Mouse (Mus musculus) bone marrow macrophage, adult 2 months (primary cell): Measurements from ENCODE around the gene Gm17334. TPM values are rescaled to one million over a fixed set of nuclear protein-coding genes. Genes with fewer than 3 reads are reported as not detected.
A peak's percentile ranks its signal among the peaks of the same experiment; 100 is the strongest.

Experiments
- H3K27ac ChIP-seq: 2 replicates; pipeline ENCODE4 v1.5.1; 2012; ENCODE audit warnings: low read depth, low read length; ENCODE audit not compliant: insufficient read depth
- H3K4me1 ChIP-seq: 2 replicates; pipeline ENCODE4 v1.6.1; 2012; ENCODE audit warnings: low read length; ENCODE audit not compliant: control insufficient read depth, insufficient read depth
- H3K4me3 ChIP-seq: 2 replicates; pipeline ENCODE4 v1.5.1; 2012; ENCODE audit warnings: mild to moderate bottlenecking, low read length, moderate library complexity; ENCODE audit not compliant: insufficient read depth
- CTCF ChIP-seq: IDR thresholded peaks from 2 replicates; pipeline ENCODE4 v1.5.1; 2012; ENCODE audit warnings: low read depth, mild to moderate bottlenecking, low read length, moderate library complexity
- POLR2A ChIP-seq: IDR thresholded peaks from 2 replicates; pipeline ENCODE4 v1.6.1; 2012; ENCODE audit warnings: mild to moderate bottlenecking, low read depth, low read length, borderline replicate concordance
- polyA plus RNA-seq: library from polyadenylated mRNA; stranded (reverse); fragments of >200 nt; gene quantifications from 2 replicates; pipeline ENCODE4 v1.2.4, GENCODE M21; 2012; ENCODE audit not compliant: missing spikeins, insufficient read depth, insufficient read length

Gene Gm17334
- polyA plus RNA-seq, 1 experiment = not detected

DNA sequence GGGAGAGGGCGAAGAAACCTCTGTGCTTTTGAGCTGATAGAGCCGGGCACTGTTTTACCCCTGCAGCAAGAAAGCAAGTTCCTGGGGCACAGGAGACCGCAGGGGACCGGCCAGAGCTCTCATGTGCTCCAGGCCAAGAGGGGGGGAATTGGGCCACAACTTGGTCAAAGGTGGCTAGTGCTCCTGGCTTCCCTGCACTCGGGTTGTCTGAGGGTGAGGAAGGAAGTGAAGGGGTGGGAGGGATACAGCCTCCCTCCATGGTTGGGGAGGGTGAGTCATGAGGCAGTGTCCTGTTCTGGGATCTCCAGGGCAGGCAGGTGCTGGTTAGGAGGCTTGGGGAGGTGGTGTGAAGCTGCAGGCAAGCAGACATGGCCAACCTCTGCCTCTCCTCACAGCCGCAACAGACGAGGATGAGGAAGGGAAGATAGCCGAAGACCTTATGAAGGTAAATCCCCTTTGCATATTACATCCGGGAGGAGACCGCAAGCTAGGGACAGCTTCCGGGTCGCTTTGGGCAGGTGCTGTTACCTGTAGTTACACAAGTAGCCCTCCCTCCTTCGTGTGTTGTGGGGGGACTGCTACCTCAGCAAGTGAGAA is 1.8 kb upstream of the Gm17334 start:
- H3K4me3 ChIP-seq = no peak overlapping the region
- TF ChIP-seq POLR2A = no peak
- no peak for TF ChIP-seq CTCF

DNA sequence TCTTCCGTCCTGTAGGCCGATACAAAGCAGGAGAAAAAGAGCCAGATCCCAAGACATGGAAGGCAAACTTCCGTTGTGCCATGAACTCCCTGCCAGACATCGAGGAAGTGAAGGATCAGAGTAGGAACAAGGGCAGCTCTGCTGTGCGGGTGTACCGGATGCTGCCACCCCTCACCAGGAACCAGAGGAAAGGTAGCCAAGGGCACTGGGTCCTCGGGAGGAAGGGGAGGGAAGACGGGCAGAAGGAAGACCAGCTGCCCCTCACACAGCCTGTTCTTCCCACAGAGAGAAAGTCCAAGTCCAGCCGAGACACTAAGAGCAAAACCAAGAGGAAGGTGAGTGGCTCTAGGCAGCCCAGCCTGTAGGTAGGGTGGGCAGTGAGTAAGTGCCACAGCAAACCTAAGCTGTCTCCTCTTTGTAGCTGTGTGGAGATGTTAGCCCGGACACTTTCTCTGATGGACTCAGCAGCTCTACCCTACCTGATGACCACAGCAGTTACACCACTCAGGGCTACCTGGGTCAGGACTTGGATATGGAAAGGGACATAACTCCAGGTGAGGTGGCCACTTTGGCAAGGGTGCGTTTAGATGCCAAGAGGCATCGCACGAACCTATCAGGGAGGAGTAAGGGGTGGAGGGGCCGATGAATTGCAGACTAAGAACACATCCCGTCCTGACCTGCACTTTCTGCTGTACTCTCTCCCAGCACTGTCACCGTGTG is 814 bp upstream of the Gm17334 start:
- no peak overlapping the region for H3K4me3 ChIP-seq
- TF ChIP-seq POLR2A (no peak), CTCF (no peak)
- H3K4me1 ChIP-seq = peaks cover 48% of the 10 kb centered on the region
- no peak overlapping the region for H3K27ac ChIP-seq

More for the DNA sequence above, 1.8 kb upstream of the Gm17334 start:
- Histone ChIP-seq H3K27ac (no peak overlapping the region), H3K4me1 (peaks cover 46% of the 10 kb centered on the region)

DNA sequence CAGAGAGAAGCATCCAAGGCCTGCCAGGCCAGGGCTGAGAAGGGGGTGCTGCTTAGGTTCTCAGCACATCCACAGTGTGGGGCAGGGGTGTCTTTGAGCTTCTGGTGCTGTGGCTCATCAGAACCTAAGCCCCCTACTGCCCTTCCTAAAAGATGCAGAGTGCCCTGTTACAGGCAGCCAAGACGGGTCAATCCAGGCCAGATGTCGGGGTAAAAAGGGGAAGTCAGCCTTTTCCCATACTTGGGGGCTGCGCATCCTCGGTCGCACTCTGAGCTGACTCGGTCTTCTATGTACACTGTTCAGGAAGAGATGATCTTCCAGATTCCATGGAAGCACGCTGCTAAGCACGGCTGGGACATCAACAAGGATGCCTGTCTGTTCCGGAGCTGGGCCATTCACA is 451 bp downstream of the Gm17334 start:
- peak overlapping the region; percentile 34 for H3K4me3 ChIP-seq
- H3K27ac ChIP-seq = peak overlapping the region; percentile 5; the same call in 1 of the 2 replicates
- peaks cover 48% of the 10 kb centered on the region for H3K4me1 ChIP-seq
- TF ChIP-seq POLR2A = no peak
- TF ChIP-seq CTCF = no peak

DNA sequence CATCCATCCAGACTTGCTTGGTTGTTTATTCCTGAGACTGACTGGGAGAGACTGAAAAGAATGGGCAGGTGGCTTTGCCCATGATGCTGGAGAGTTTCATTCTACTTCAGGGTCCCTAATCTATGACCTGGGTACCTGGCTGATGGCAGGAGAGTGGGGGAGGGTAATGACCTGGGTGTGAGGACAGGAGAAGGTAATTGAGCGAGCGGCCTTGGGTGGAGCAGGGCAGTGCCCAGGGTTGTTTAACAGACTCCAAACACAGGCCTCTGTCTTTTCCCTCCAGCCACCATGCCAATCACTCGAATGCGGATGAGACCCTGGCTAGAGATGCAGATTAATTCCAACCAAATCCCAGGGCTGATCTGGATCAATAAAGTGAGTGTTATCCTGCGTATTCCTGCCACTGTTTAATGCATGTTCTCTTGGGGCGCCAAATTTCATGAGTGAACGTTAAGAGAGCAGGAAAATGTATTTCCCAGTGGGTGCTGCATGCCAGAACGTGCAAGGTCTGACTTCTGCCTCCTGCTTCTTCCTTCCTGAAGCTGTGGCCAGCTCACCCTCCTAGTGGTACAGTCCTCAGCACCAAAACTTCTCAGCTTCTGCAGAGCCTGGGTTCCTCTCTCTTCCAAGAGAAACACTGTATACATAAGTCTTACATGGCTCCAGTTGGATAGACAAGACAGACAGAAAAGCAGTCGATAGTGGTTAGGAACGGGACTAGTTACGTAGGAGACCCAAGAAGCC is 1.8 kb downstream of the Gm17334 start:
- H3K4me1 ChIP-seq = peaks cover 48% of the 10 kb centered on the region
- H3K27ac ChIP-seq = peak overlapping the region; percentile 20
- TF ChIP-seq POLR2A (no peak), CTCF (no peak)
- H3K4me3 ChIP-seq = peak overlapping the region; percentile 99

DNA sequence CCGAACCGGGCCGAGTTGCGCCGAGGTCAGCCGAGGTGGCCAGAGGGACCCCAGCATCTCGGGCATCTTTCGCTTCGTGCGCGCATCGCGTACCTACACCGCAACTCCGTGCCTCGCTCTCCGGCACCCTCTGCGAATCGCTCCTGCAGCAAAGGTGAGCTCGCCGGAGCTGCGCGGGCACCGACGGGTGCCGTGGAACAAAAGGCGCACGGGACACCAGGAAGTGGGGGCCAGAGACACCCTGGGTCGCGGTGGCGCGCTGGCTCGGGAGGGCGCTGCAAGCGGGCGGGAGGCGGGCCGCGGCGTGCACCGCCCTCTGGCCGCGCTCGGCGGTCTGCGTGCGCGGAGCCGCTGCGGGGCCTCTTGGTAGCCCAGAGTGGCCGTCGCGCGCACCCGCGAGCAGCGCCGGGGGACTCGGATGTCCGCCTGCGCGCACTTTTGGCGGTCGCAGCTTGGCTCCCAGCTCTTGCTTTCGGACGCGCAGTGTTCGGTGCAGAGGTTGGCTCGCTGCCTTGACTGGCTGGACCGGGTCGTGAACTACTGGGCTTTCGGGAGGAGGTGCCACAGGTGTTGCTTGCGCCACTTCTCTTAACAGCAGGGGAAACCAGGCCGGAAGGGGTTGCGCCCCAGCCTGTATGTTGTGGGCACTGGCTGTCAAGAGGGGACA is 2.7 kb downstream of the Gm17334 start:
- TF ChIP-seq CTCF = no peak
- TF ChIP-seq POLR2A = no peak
- Histone ChIP-seq H3K4me1 (peaks cover 47% of the 10 kb centered on the region), H3K4me3 (peak overlapping the region; percentile 99)

DNA sequence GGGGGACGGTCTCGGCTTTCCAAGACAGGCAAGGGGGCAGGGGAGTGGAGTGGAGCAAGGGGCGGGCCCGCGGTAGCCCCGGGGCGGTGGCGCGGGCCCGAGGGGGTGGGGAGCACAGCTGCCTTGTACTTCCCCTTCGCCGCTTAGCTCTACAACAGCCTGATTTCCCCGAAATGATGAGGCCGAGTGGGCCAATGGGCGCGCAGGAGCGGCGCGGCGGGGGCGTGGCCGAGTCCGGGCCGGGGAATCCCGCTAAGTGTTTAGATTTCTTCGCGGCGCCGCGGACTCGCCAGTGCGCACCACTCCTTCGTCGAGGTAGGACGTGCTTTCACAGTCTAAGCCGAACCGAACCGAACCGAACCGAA is 3.2 kb downstream of the Gm17334 start, which contains the start of gene Irf1:
Irf1 (plus strand) TSS at position 255 of the 365 bp plus-strand sequence.
- Histone ChIP-seq H3K4me1 (peaks cover 44% of the 10 kb centered on the region), H3K27ac (peak within 1 kb of the TSS; percentile 92), H3K4me3 (peak within 1 kb of the TSS; percentile 99)
- TF ChIP-seq POLR2A = peak; percentile 70; the same call in 1 of the 2 replicates
- no peak for TF ChIP-seq CTCF

More for the DNA sequence above, 2.7 kb downstream of the Gm17334 start:
- H3K27ac ChIP-seq = peak overlapping the region; percentile 92

DNA sequence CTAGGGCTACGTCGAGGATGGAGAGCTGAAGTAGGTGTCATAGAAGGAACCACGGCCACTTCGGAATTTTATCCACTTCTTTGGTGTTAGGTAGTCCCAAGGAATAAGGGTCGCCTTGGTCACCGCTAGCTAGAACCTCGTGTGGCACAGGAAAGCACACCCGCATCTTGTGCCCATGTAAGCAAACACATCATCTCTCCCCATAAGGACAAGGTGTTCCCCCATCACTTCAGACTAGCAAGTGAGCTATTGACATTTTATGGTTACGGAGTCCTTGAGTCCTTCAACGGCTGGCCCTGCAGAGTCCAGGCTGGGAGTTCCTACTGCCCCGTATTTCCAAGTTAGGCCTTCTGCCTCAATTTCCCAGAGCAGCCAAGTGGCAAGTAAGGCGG is 3.8 kb downstream of the Gm17334 start:
- peak overlapping the region; percentile 48 for H3K4me3 ChIP-seq
- peaks cover 44% of the 10 kb centered on the region for H3K4me1 ChIP-seq
- peak overlapping the region; percentile 41; the same call in 1 of the 2 replicates for H3K27ac ChIP-seq
- no peak for TF ChIP-seq POLR2A

DNA sequence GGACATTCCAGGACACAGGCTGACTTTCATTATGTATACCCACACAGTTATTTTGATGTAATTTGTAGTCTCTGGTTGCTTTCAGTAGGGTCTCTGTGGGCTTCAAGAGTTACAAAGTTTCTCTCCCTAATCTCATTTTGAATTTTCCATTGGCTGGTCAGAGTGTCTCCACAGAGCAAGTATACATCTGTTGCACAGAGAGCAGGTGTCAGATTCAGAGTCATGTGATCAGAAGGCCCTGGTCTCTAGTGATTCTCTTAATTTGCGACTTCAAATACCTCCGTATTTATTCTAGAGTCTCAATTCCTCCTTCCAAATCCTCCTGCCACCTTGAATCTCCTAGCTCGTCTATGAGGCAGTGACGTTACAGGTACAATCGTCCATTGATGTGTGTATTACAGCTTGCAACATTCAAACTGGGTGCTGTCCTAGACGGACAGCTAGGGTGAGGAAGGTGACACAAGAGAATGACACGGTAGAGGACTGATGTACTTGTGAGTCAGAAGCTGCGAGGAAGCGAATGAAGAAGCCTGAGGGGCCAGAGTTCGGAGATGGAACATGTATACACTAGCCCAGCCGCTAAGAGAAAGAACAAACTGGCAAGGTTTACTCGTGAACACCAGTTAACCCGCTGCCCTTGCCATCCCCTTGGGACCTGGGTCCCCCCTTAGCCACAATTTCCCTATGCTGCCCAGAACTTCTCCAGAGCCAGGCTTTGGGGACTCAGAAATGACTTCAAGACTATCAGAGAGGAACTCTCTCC is 4.4 kb downstream of the Gm17334 start:
- no peak overlapping the region for H3K27ac ChIP-seq
- H3K4me3 ChIP-seq = no peak overlapping the region
- H3K4me1 ChIP-seq = peaks cover 39% of the 10 kb centered on the region
- TF ChIP-seq CTCF (no peak), POLR2A (no peak)

DNA sequence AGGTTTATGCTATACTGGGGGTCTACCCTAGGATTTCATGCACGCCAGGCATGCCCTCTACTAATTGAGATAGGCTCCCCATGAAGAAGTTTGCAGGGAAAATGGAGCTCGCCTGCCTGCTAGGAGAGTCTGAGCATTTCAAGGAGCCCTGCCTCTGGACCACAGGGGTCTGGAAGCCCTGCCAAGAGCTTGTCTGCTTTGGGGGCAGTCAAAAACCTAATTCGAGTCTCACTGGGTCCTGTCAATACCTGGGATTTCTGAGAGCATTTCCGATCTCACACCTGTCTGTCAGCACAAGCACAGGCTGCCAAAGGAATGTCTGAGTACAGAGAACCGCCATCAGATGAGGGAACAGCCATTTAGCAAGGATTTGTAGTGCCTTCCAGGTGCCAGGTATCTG is 8.4 kb downstream of the Gm17334 start:
- Histone ChIP-seq H3K4me3 (no peak overlapping the region), H3K4me1 (peaks cover 32% of the 10 kb centered on the region), H3K27ac (peak overlapping the region; percentile 98)
- TF ChIP-seq POLR2A (no peak), CTCF (no peak)
